Mouse (Mus musculus) intestine, postnatal 0 days (tissue): Measurements from ENCODE around the gene Slc9a3r2. TPM values are rescaled to one million over a fixed set of nuclear protein-coding genes. Genes with fewer than 3 reads are reported as not detected.

Experiments used
- ATAC-seq: fragments of 200-750 bp; cut with Nextera tagmentation; 2 replicates; pipeline ENCODE4 v1.8.0; 2017; ENCODE audit warnings: mild to moderate bottlenecking, moderate TSS enrichment, moderate library complexity
- H3K27ac ChIP-seq: fragments of 300-500 bp; sonication (generic); 2 replicates; pipeline ENCODE4 v1.5.1; 2014; ENCODE audit warnings: mild to moderate bottlenecking, low read depth, low read length, moderate library complexity
- H3K27me3 ChIP-seq: fragments of 300-500 bp; sonication (generic); replicated peaks from 2 replicates; pipeline ENCODE4 v1.6.1; 2014; ENCODE audit warnings: low read length, mixed read lengths; ENCODE audit not compliant: control insufficient read depth, insufficient read depth
- H3K36me3 ChIP-seq: fragments of 300-500 bp; sonication (generic); 2 replicates; pipeline ENCODE4 v1.6.1; 2014; ENCODE audit warnings: mild to moderate bottlenecking, moderate library complexity; ENCODE audit not compliant: control insufficient read depth, insufficient read depth
- H3K4me1 ChIP-seq: fragments of 300-500 bp; sonication (generic); replicated peaks from 2 replicates; pipeline ENCODE4 v1.6.1; 2014; ENCODE audit warnings: antibody characterized with exemption, low read length, mixed read lengths; ENCODE audit not compliant: control insufficient read depth, insufficient read depth
- H3K4me2 ChIP-seq: fragments of 300-500 bp; sonication (generic); replicated peaks from 2 replicates; pipeline ENCODE4 v1.6.1; 2014; ENCODE audit warnings: low read depth, mild to moderate bottlenecking, moderate library complexity
- H3K4me3 ChIP-seq: fragments of 300-500 bp; sonication (generic); 2 replicates; pipeline ENCODE4 v1.5.1; 2014; ENCODE audit warnings: low read depth, low read length
- H3K9ac ChIP-seq: fragments of 300-500 bp; sonication (generic); 2 replicates; pipeline ENCODE4 v1.6.1; 2014; ENCODE audit warnings: mild to moderate bottlenecking, low read depth, low read length
- H3K9me3 ChIP-seq: fragments of 300-500 bp; sonication (generic); 2 replicates; pipeline ENCODE4 v1.6.1; 2016; ENCODE audit warnings: mixed run types; ENCODE audit not compliant: control insufficient read depth
- CTCF ChIP-seq: sonication (generic); IDR thresholded peaks from 2 replicates; pipeline ENCODE4 v1.5.1; 2016; ENCODE audit warnings: low read depth, mild to moderate bottlenecking, control low read depth, antibody characterized with exemption, moderate library complexity
- WGBS: fragments of 180-500 bp; shearing (Covaris S2); extraction: QIAGEN DNeasy Blood & Tissue Kit; methylation state at CpG from one replicate; pipeline ENCODE4 v1.1.7; 2014; 5-methylcytosine and 5-hydroxymethylcytosine counted together
- polyA plus RNA-seq: library from polyadenylated mRNA; unstranded; fragments of >200 nt; fragmentation: Nextera tagmentation; extraction: Ambion mirVana; gene quantifications from 2 replicates; pipeline ENCODE4 v1.2.1, GENCODE M21; 2015

The Slc9a3r2 gene
- polyA plus RNA-seq, 1 experiment from 2014 or later = 26.5 TPM

- peak; percentile 54; the same call in 1 of the 2 replicates for ATAC-seq
- 4% methylated on average over 47 of the region's 47 CpGs for WGBS
- peak within 1 kb of the TSS; percentile 72 for H3K4me2 ChIP-seq
Observed at GRCm38 (mm10) chr17:24658017-24658758, 8.1 kb upstream of the Slc9a3r2 start, which contains the start of gene Npw. Gene Npw (minus strand): TSS chr17:24658457.

GRCm38 (mm10) chr17:24654969-24655368 is 4.8 kb upstream of the Slc9a3r2 start:
- Histone ChIP-seq H3K27ac (no peak overlapping the region), H3K9ac (no peak overlapping the region), H3K4me2 (no peak overlapping the region), H3K36me3 (no peaks in the 10 kb centered on the region), H3K4me1 (0 out of 2 replicates have a peak, but pooled peaks cover under 1% of the 10 kb centered on the region), H3K27me3 (peaks cover 28% of the 10 kb centered on the region), H3K9me3 (no peaks in the 10 kb centered on the region), H3K4me3 (no peak overlapping the region)
- no peak for ATAC-seq
- no peak for TF ChIP-seq CTCF
- 59% methylated on average over 4 of the region's 4 CpGs for WGBS

More at GRCm38 (mm10) chr17:24658017-24658758, 8.1 kb upstream of the Slc9a3r2 start, which contains the start of gene Npw:
- Histone ChIP-seq H3K36me3 (no peaks in the 10 kb centered on the region), H3K27ac (no peak within 1 kb of the TSS), H3K4me3 (peak within 1 kb of the TSS; percentile 38), H3K9ac (peak within 1 kb of the TSS; percentile 40), H3K4me1 (no peaks in the 10 kb centered on the region), H3K9me3 (no peaks in the 10 kb centered on the region), H3K27me3 (peaks cover 27% of the 10 kb centered on the region)
- TF ChIP-seq CTCF = no peak

GRCm38 (mm10) chr17:24653967-24654710 is 4.0 kb upstream of the Slc9a3r2 start:
- Histone ChIP-seq H3K4me3 (0 out of 2 replicates have a peak overlapping the region, but pooled peaks have one; percentile 4), H3K36me3 (no peaks in the 10 kb centered on the region), H3K27ac (no peak overlapping the region), H3K4me2 (peak overlapping the region; percentile 53), H3K27me3 (peaks cover 27% of the 10 kb centered on the region), H3K9ac (no peak overlapping the region), H3K4me1 (0 out of 2 replicates have a peak, but pooled peaks cover 4% of the 10 kb centered on the region), H3K9me3 (no peaks in the 10 kb centered on the region)
- ATAC-seq = peak; percentile 45; the same call in 1 of the 2 replicates
- 4% methylated on average over 19 of the region's 19 CpGs for WGBS
- peak; percentile 96 for TF ChIP-seq CTCF

GRCm38 (mm10) chr17:24651835-24652234 is 1.7 kb upstream of the Slc9a3r2 start:
- no peaks in the 10 kb centered on the region for H3K9me3 ChIP-seq
- no peak overlapping the region for H3K4me3 ChIP-seq
- no peak overlapping the region for H3K27ac ChIP-seq
- 65% methylated on average over 3 of the region's 3 CpGs for WGBS
- TF ChIP-seq CTCF = no peak
- ATAC-seq = no peak
- peaks cover 6% of the 10 kb centered on the region; the same call in 1 of the 2 replicates for H3K27me3 ChIP-seq
- no peak overlapping the region for H3K9ac ChIP-seq
- 0 out of 2 replicates have a peak, but pooled peaks cover 4% of the 10 kb centered on the region for H3K4me1 ChIP-seq
- H3K4me2 ChIP-seq = no peak overlapping the region
- H3K36me3 ChIP-seq = no peaks in the 10 kb centered on the region; the same call in 1 of the 2 replicates

- ATAC-seq = no peak
- Histone ChIP-seq H3K4me3 (peak overlapping the region; percentile 71; the same call in 1 of the 2 replicates), H3K9ac (0 out of 2 replicates have a peak overlapping the region, but pooled peaks have one; percentile 72), H3K27me3 (peaks cover 3% of the 10 kb centered on the region; the same call in 1 of the 2 replicates), H3K36me3 (no peaks in the 10 kb centered on the region; the same call in 1 of the 2 replicates), H3K27ac (no peak overlapping the region), H3K4me1 (0 out of 2 replicates have a peak, but pooled peaks cover 4% of the 10 kb centered on the region), H3K4me2 (peak overlapping the region; percentile 97), H3K9me3 (no peaks in the 10 kb centered on the region)
- no peak for TF ChIP-seq CTCF
- WGBS = 76% methylated on average over 4 of the region's 4 CpGs
Observed at GRCm38 (mm10) chr17:24650766-24651165, 639 bp upstream of the Slc9a3r2 start.
